Mouse (Mus musculus) yolk sac, embryonic 10.5 days (tissue): ENCODE results near the gene Mamstr.

Experiments
- DNase-seq: peaks from one replicate; pipeline ENCODE4 v3.0.0-alpha.2; 2017; ENCODE audit warnings: low spot score

Mamstr gene

DNA sequence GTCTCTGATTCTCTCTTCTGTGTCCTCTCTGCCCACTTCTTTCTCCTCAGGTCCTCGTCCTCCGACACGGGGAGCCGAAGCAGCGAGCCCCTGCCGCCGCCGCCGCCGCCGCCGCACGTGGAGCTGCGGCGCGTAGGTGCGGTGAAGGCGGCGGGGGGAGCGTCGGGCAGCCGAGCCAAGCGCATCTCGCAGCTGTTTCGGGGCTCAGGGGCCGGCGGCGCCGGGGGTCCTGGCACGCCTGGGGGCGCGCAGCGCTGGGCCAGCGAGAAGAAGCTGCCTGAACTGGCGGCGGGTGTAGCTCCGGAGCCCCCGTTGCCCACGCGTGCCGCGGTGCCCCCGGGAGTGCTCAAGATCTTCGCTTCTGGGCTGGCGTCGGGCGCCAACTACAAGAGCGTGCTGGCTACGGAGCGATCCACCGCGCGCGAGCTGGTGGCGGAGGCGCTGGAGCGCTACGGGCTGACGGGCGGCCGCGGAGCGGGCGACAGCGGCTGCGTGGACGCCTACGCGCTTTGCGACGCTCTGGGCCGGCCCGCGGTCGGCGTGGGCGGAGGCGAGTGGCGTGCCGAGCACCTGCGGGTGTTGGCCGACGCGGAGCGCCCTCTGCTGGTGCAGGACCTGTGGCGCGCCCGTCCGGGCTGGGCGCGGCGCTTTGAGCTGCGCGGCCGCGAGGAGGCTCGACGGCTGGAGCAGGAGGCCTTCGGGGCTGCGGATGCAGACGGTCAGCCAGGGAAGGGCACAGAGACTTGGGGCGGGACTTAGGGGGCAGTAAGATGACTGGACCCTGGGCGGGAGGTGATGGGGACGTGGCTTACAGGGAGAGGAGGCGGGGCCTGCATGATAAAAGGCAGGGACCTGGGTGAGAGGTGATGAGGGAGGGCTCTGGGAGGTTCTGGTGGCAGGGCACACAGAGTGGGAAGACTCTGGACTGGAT is 11.1 kb upstream of the Mamstr start:
- peak; percentile 74 for DNase-seq

DNA sequence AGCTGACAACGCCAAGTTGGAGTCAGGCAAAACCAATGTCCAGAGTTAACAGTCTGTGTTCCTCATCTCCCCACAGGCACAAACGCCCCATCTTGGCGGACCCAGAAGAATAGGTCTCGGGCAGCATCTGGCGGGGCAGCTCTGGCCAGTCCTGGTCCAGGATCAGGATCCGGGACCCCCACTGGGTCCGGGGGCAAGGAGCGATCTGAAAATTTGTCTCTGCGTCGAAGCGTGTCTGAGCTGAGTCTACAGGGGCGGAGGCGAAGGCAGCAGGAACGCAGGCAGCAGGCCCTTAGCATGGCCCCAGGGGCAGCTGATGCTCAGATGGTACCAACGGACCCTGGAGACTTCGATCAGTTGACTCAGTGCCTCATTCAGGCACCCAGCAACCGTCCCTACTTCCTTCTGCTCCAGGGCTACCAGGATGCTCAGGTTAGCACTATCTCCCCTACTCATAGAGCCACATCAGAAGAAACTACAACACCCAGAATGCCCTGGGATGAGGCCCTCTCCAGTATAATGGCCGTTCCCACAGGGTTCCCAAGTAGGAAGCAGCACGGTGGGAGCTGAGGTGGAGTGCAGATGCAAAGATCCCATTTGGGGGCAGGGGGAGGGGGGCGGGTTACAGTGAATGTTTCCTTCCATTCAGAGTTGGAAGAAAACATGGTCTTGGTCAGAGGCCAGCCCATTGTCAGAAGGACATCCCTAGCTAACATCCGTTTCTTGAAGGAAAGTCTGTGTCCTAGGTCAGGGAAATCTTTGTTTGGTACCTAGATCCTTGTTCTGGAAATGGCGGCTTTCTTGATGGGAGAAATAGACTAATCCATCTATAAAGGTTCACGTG is 9.5 kb upstream of the Mamstr start:
- no peak for DNase-seq

DNA sequence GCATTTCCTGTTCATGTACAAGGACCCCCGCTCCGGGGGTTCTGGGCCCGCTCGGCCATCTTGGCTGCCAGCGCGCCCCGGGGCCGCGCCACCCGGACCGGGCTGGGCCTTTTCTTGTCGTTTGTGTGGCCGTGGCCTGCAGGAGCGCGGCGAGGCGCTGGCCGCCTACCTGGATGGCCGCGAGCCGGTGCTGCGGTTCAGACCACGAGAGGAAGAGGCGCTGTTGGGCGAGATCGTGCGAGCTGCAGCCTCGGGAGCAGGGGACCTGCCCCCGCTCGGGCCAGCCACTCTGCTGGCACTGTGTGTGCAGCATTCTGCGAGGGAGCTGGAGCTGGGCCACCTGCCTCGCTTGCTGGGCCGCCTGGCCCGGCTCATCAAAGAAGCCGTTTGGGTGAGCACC is 7.3 kb upstream of the Mamstr start:
- DNase-seq = no peak

DNA sequence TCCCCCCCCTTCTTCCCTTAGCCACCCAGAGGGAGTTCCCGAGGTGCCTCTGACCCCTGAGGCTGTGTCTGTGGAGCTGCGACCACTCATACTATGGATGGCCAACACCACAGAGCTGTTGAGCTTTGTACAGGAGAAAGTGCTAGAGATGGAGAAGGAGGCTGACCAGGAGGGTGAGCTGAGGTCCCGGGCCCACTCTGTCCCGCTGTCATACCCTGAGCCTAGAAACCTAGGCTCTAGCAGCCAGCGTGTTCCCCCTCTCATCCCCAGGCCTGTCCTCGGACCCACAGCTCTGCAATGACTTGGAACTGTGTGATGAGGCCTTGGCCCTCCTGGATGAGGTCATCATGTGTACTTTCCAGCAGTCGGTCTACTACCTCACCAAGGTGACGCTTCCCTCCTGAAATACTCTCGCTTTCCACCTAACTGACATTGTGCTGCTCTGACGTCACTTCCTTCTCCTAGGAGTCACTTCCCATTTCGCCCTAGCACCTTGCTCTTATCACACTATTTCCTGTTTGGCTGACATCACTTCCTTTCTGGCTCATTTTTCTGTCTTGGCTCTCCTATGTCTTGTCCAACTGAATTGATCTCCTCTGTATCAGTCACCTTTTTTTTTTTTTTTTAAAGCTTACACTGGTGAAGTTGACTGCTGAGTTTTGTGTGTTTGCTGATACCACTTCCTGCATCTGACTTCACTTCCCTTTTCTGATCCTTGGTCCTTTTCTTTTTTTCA is 4.7 kb upstream of the Mamstr start:
- no peak for DNase-seq

DNA sequence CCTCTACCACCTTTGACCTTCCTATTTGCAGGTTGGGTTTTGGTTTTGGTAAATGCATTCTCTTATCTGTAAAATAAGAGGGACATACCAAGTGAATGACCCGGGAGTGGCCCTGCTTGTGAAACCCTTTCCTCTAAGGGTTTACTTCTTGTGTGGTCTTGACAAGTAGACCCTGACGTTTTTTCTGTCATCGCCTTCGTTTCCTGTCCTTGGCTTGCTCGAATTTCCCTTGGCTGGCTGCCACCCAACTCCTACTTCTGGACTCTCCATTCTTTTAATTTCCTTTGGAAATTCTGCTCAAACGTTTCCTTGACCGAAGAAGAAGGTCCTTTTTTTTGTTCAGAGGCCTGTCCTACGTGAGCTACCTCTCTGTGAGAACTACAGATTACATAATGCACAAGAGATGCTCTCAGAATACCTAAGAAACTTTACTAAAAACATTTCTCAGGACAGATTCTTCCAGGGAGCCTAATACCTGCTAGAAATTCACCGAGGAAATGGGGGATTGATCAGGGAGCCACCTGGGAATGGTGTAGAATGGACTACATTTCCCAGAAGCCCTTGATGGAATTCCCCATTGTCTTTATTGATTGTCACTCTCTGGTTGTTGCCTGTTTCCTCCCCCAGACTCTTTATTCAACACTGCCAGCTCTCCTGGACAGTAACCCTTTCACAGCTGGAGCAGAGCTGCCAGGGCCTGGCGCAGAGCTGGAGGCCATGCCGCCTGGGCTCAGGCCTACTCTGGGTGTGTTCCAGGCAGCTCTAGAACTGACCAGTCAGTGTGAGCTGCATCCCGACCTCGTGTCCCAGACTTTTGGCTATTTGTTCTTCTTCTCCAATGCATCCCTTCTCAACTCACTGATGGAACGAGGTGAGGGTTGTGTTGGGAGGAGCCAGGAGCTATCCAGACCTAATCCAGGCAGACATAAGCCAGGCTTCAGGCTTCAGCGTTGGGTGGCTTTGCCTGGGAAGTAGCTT is 3.8 kb upstream of the Mamstr start:
- DNase-seq = no peak

DNA sequence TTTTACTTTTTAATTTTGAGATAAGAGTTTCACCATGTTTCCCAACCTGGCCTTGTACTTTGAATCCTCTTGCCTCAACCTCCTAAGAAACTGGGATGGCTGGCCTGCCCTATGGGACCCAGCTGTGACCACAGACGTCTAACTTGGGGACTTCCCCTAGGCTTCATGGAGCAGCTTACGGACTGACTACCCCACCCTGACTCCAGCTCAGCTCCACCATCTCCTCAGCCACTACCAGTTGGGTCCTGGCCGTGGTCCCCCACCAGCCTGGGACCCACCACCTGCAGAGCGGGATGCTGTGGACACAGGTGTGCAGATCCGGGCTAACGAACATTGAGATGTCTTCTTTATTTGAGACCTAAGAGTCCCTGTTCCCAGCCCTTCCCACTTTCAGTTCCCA is 2.1 kb upstream of the Mamstr start:
- no peak for DNase-seq

DNA sequence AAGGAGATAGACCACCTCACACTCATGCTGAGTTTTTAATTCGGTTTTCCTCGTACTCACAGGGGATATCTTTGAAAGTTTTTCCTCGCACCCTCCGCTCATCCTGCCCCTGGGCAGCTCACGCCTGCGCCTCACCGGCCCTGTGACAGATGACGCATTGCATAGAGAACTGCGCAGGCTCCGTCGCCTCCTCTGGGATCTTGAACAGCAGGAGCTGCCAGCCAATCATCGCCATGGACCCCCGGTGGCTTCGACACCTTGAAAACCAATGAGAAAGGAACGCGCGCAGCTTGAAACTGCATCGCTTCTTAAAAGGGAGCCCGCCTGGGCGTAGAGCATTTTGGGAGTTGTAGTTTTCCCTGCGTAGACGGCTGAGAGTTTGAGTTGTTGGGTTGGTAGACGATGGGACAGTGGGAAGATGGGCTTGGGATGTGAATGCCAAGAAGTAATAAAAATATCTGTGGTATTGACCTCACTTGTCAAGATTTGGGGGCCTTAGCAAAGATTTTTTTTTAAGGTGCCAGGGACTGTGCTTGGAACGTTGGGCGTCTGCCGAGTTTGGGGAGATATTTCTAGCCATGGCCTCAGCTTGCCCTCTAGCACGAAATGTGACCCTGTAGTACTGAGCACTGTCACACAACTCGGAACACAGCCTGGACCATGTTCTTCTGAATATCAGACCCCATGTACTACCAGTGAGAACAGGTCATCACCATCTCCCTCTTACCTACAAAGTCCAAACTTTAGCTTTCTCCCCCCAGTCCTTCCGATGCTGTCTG is 965 bp upstream of the Mamstr start:
- peak; percentile 93 for DNase-seq

DNA sequence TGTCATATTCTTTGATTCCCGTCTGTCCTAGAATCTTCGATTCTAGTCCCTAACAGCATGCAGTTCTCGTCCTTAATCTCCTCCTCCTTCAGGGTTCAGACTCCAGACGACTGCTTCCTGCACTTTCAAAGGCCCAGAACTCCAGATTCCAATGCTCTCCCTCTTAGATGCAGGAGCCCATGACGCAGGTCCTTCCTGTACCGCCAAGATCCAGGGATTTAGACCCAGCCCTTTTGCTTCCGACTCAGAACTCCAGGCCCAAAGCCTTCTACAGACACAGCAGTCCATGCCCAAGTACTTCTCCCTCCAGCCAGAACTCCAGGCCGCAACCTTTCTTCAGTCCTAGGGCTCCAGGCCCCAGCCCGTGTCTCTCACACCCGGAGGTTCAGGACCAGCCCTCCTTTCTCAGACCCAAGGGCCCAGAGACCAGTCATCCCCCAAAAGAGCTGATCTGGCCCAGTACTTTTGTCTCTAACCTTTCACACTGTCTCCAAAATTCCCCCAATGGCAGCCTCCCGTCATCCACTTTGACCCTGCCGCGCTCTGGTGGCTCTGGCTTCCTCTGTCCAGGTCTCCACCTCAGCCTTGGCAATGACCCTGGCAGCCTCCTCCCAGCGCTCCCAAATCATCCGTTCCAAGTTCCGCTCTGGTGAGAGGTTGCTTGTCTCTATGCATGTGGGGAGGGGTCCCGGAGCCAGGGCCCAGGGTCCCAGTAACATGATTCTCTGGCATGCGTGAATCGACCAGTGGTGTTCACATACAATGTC is 597 bp downstream of the Mamstr start:
- no peak for DNase-seq

DNA sequence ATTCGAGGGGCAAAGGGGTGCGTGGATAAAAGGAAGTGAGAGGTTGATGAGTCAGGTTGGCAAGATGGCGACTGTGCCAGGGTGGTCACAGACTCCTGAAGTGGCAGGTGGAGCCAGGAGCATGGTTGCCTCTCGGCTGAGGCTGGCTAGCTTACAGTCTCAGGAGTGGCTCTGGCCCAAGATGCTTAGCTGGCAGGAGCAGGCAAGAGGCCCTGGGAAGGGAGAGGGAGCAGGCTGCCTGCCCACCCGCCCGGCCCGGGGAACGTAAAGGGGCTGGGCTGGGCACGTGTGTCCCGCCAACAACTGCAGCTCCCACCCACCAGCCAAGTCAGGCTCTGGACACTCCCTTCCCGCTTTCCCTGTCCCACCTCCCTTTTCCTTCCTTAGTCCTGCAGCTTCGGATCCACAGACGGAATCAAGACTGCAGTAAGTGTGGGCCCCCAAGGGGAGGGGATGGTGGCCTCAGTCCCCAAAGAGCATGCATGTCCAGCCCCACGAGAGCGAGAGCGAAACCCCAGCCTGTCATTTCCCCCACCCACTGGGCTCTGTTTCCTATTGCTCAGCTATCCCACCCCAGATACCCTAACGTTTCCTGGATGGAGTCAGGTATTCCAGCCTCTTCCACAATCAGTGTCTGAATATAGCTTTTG is 1.7 kb downstream of the Mamstr start:
- no peak for DNase-seq

DNA sequence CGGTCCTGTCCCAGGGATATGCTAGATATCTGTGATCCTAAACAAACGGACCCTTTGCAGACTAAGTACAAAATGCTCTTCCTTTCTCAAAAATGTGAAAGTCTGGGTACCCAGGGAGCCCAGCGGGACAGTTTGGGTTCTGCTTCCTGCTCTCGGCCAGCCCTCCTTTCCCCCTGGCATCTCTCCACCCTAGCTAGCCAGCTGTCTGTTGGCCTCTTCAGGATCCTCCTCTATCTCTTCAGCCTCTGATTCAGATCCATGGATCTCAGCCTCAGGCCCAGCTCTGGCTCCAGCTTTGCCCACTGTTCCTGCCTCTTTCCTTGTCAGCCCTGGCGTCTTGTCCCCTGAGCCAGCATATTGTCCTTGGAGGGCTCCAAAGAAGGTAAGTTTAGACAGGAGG is 2.3 kb downstream of the Mamstr start:
- DNase-seq = no peak

DNA sequence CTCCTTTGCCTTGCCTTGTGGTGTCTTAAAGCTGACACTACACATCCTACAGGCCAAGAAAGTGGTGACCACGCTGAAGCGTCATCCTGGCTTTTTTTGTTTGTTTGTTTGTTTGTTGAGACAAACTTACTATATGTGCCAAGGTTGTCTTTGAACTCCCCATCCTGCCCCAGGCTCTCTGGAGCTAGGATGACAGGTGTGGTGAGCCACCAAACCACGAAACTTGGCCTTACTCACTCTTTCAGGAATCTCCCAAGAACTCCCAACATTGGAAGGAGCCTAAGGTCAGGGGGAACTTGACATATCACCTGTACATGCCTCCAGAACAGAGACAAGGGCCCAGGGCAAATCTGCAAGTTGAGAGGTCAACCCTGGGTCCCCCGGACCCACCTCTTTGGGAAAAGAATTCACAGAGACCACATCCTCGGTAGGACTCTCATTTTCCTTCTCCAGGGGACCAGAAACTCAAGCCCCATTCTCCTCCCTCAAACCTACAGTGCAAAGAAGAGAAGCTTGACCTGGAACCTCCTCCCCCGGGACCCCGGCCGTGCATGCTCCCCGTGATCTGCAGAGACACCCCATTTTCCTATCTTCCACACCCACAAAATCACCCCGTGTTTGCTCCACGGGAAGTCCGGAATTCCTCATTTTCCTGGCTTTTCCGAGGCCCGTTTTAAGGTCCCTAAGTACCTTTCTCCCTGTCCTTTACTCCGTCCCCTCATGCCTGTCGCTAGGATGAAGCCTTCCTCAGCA is 2.9 kb downstream of the Mamstr start:
- no peak for DNase-seq

DNA sequence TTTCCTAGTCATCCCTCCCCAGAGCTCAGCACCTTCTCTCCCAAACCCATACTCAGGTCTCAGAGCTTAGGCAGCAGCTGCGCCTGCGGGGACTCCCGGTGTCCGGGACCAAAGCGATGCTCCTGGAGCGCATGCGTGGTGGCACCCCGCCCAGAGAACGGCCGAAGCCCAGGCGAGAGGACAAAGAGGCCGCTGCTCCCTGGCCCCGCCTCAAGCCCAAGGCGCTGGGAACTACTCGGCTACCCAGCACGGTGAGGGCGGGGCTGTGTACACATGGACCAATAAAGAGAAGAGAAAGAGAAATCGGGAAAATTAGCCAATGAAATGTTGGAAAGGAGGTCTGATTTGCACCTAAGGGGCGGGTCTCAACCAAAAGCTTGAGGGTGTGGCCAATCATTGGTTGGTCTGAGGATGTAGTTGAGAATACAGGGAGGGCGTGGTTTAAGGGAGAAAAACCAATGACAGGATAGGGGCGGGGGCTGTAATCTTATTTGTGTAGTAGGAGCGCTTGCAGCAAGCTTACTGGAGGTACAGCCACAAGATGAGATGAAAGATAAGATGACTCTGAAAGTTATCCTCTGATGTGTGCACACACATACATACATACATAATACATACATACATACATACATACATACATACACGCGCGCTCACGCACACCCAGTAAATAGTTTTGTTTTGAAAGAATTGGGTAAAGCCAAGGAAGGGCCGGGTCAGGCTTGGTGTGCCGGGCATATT is 3.8 kb downstream of the Mamstr start:
- DNase-seq = peak; percentile 96

DNA sequence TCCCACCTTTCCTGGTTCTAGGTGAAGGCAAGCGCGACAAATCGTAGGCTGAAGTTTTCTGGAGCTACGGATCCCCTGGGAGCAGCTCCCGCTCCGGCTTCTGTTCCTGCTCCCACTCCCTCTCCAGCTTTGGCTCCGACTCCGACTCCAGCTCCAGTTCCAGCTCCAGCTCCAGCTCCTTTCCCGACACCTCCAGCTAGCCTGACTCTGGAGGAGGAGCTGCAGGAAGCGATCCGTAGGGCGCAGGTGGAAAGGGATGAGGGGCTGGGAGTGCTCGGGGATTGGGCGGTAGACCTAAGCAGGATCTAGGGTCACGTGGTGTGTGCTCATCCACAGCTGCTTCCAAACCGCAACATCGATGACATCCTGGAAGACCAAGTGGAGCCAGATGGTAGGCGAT is 4.4 kb downstream of the Mamstr start:
- DNase-seq = peak; percentile 48

DNA sequence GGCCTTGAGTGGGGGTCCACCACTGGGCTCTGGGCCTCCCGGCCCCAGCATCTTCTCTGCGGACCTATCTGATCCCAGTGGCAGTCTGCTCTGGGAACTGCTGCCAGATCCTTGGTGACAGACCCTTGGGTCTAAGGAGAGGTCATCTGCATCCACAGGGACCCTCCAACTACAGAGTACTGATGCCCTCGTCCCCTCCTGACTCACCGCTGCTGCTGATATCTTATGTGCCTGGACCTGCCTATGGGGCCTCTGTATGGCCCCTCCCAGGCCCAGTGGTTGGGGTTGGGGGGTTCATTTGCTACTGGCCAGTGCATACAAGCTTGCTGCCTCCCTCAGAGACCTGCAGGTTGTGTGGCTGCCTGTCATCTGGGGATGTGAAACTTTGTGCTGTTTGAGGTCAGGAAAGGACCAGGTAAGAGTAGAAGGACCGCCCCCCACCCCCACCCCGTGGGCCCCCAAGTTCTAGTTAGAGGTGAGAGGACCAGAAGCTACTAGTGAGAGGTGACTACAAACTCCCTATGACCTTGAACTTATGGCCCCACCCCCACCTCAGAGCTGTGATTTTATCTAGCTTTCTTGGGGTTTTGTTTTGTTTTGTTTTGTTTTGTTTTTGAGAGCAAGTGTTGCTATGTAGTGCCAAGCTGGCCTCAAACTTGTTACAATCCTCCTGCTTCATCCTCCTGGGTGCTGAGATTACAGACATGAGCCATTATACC is 5.3 kb downstream of the Mamstr start:
- no peak for DNase-seq

DNA sequence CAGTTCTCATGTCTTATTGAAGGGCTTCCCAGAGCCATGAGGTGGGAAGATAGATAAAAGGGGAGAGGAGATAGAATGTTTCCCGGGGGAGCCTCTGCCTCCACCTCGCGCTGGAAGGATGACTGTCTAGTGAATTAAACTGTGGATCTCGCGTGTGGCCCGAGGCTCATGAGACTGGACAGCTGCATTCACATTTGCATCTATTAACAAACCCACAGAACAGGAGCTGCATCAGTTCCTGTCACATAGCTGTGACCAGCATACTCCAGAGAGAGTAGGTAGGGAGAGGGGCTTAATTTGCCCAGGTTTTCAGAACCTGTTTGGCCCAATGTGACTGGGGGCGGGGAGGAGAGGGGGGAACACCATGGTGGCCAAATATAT is 5.8 kb downstream of the Mamstr start:
- DNase-seq = no peak

DNA sequence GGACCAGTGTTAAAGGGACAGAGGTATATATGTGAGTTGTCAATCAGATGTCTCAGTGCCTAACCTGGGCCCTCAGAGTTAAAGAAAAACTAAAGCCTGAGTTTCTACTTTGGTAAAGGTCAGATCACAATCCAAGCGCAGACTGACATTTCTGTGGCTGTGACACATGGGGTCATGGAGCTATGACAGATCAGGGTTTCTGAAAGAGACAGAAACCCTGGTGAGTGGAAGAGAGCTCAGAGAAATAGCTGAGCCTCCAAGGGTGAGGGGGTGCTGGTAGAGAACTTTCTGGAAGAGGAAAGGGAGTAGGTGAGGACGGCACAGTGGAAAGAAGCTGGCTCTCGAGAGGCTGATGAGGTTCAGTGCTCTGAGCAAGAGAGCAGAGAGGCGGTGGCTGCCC is 6.9 kb downstream of the Mamstr start:
- DNase-seq = no peak

DNA sequence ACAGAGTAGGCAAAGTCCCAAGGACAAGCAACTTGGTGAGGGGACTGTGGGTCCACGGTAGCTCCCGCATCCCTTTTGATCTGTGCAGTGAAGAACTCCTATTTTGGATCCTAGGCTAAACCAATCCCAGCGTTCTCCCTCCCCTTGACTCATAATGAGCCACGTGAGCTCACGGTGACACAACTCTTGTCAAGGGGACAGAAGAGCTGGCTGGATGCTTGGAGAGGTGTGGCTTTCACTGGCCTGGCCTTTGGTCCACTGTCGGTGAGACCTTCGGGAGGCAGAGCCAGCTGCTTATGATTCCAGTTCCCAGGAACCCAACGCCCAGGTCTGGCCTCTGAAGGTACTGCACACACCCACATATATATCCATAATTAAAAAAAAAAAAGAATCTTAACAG is 9.6 kb downstream of the Mamstr start:
- DNase-seq = no peak
